Mouse (Mus musculus): ENCODE results near the gene Tbc1d25. TPM values are rescaled to one million over a fixed set of nuclear protein-coding genes. Genes with fewer than 3 reads are reported as not detected.

The Tbc1d25 gene
- 24.0 and 24.2 TPM in 2 replicates for polyA plus RNA-seq (2012; rRNA removed)

DNA sequence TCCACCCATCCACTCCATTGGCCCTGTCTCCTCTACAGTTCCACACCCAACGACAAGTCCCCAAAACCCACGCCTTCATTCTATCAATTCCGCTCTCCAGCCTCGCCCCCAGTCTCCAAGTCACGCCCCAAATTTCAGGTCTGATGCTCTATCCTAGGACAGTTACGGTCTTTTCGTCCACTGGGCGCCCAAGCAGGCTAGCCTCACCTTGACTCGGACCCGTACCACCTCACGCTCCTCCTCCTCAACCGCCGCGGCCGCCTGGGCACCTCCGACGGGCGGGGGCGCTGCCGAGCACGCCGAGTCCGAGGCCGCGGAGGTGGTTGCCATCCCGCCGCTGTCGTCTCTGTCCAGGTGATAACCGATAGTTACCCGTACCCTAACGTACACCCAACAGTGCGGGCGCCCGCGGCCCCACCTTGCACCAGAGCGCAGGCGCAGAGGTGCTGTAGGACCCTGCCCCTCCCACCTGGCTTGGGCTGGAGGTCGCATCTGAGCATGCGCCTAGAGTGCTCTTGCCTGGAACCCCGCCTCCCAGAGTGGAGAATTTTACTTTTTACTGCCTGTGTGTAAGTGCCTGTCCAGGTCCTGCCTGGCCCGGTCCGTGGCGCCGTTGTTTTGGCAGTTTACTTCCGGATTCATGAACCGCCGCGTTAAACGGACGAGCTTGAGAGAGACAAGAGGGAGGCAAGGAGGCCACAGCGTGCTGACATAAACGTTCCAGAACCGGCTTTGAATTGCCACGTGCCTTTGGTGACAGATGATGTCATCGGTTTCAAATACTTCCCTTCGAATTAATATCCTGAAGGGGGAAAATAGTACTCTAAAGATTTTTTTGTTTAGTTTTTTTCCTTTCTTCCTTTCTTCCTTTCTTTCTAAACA is at the start of gene Tbc1d25:
Gene Tbc1d25, minus strand, starts transcription at position 678 of the 882 bp plus-strand sequence.

DNA sequence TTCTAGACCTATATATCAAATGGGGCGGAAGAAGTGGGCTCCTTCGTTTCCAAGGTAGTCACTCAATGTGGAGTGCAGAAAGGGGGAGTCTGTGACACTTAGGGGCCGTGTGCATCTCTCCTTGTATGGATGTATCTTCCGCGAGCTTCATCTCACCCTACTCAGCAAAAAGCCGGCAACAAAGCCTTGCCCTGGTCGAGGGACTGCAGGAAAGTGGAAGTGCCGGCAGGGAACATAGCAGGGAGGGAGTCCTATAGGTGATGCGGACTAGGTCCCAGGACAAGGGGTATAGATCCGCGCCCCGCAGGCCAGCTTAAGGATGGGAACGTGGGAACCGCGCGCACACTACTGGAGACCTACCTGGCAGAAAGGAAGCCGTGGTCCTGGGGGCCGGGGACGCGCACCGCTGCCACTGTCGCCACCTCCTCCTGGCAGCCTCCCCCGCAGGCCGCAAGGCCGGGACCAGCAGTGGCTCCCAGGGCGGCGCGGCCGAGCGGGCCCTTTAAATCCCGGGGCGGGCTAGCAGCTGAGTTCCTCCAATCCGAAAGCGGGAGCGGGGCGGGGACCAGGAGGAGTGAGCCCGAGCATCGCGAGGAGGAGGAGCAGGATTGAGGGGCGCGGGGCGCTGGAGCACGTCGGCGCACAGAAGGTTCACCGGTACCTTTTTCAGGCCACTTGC is 30.2 kb upstream of the Tbc1d25 start, which contains the start of gene Porcn:
Gene Porcn, minus strand, starts transcription at position 511 of the 679 bp plus-strand sequence.

DNA sequence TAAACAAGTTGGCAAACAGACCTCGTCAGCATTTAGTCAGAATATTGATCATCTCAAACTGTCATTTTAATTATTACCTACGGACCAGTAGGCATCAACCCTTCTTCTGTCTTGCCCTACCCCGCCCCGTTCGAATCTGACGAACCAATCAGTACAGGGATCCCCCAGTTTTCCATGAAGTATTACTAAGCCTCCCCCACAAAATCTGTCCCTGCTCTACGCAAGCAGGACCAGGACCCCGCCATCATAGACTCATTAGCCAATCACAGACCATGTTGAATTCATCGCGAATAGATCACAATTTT is 17.4 kb upstream of the Tbc1d25 start, which contains the start of gene Ebp:
Gene Ebp, minus strand, starts transcription at position 94 of the 305 bp plus-strand sequence.

DNA sequence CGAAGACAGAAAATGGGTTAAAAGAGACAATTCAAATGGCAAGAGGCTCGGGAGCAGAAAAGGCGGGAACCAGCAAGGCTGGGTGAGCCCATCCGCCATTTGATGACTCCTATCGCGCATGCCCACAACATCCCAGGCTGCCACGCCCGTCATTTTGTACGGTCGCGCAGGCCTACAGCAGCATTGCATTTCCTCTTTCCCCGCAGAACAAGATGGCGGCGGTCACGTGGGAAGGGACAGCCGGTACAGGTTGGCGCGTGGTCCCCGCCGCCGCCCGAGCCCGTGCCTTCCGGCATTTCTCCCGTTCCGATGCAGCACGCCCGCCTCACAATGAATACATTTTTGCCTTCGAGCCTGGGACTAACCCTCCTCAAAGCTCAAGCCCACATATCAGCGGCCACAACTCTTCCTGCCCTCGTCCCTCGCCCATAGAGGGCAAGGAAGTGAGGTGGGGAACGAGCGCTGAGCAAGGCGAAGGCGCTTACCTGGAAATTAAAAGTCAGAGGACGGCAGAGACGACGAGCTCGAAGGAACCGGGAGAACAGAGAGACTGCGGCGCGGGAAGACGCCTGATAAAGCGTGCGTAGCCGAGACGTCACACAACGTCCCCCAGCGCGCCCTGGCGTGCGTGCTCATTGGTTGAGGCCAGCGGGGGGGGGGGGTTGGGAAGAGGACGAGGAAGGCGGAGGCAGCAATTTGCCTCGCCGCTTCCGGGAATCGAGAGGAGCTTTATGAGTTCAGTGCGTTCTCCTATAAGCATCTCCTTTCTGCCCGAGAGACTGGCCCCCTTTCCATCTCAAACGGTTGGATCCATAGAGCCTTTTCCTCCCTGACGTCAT is 30.6 kb downstream of the Tbc1d25 start, which contains the start of gene Rbm3:
Gene Rbm3, minus strand, starts transcription at position 728 of the 839 bp plus-strand sequence.

DNA sequence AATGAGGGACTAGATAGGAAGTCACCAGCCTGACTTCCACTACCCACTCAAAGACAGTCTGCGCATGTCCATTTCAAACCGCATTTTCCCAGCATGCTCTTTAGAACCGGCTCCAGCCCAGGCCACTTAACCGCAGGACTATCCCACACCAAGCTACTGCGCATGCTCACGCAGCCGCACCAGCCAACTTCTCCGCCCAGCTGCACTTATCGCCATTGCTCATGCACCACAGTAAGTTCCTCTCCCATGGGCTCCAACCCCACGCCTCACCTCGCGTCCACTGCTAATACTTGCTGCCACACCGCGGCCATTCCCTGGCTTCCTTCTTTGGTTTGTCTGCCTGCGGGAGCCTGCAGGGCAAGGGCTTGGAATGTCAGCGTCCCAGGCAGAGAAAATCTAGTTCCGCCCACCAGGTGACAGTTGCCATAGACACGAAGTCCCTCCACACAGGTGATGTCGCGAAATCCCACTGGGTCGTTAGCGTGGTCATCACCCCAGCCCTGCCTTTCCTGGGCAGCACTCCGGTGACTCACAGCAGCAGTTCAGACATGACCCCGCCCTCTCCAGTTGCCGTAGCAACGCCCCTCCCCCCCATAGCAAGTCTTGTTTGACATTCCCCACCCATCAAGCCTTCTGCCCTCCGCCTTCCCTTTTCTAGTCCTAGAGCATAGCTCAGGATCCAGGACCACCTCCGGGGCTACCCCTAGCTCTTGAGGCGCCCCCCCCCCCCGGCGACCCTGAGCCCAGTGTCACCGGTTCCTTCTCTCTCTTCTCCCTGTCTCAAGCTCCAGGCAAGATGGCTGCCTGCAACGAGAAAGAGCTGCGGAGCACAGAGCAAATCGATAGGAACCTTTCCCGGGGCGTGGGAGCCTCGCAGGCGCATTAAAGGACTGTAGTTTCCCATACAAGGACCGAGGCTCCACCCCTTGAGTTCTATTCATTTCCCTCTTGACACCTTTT is 43.7 kb downstream of the Tbc1d25 start, which contains the start of gene Wdr13:
Gene Wdr13, minus strand, starts transcription at position 876 of the 960 bp plus-strand sequence.

Other genes starting within 250 kb of the Tbc1d25 start
- gene Eras, start 247.6 kb downstream of the Tbc1d25 start, polyA plus RNA-seq (2012; rRNA removed), result 0.15 and 0.21 TPM in 2 replicates
- gene Hdac6, start 228.3 kb downstream of the Tbc1d25 start, polyA plus RNA-seq (2012; rRNA removed), result 111 and 113 TPM in 2 replicates
- gene Gata1, start 198.1 kb downstream of the Tbc1d25 start, polyA plus RNA-seq (2012; rRNA removed), result 0.33 and 0.34 TPM in 2 replicates
- 0.26 and 0.44 TPM in 2 replicates for gene Glod5, start 157.7 kb downstream of the Tbc1d25 start, polyA plus RNA-seq (2012; rRNA removed)
- 52.8 and 56.5 TPM in 2 replicates for gene Suv39h1, start 101.4 kb downstream of the Tbc1d25 start, polyA plus RNA-seq (2012; rRNA removed)
- gene Was, start 85.7 kb downstream of the Tbc1d25 start, polyA plus RNA-seq (2012; rRNA removed), result 1.0 and 1.1 TPM in 2 replicates
- gene Wdr13, start 43.3 kb downstream of the Tbc1d25 start, polyA plus RNA-seq (2012; rRNA removed), result 193 and 209 TPM in 2 replicates
- gene Rbm3, start 30.3 kb downstream of the Tbc1d25 start, polyA plus RNA-seq (2012; rRNA removed), result 462 and 530 TPM in 2 replicates
- 20.1 and 22.0 TPM in 2 replicates for gene Ebp, start 17.3 kb upstream of the Tbc1d25 start, polyA plus RNA-seq (2012; rRNA removed)
- gene Porcn, start 30.3 kb upstream of the Tbc1d25 start, polyA plus RNA-seq (2012; rRNA removed), result 91.0 and 101 TPM in 2 replicates
- gene Ftsj1, start 76.2 kb upstream of the Tbc1d25 start, polyA plus RNA-seq (2012; rRNA removed), result 42.2 and 45.3 TPM in 2 replicates
- 25.6 and 27.5 TPM in 2 replicates for gene Slc38a5, start 95.0 kb upstream of the Tbc1d25 start, polyA plus RNA-seq (2012; rRNA removed)
- not detected in 2 replicates for gene Ssxb10, start 151.2 kb upstream of the Tbc1d25 start, polyA plus RNA-seq (2012; rRNA removed)
- gene Ssxb9, start 190.8 kb upstream of the Tbc1d25 start, polyA plus RNA-seq (2012; rRNA removed), result not detected in 2 replicates
- gene Ssxb1, start 237.1 kb upstream of the Tbc1d25 start, polyA plus RNA-seq (2012; rRNA removed), result not detected in 2 replicates